Mouse (Mus musculus): ENCODE data around the gene Zfp410. TPM values are rescaled to one million over a fixed set of nuclear protein-coding genes. Genes with fewer than 3 reads are reported as not detected.

Zfp410 gene
- polyA plus RNA-seq, 1 experiment from 2014 or later, result 78.1 TPM

DNA sequence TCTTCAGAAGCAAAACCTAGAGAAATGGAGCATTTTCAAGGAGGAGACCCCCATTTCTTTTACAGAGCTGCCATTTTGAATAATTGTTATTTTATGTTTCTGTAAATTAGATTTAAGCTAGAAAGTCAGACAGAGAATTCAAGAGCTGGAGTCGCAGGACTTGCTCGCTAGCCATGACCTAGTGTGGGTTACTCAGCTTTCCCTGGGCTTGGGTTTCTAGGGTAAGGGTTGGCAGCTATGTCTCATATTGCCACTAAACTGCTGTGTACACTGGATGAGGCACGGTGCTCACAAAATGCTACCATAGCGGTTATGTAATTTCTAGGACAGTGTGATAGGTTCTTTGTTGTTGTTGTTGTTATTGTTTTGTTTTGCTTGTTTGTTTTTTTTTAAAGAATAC, 76.0 kb downstream of the Zfp410 start:
- Histone ChIP-seq H3K27me3 (replicated peaks; ENCODE audit: control insufficient read depth, insufficient read depth, low read length) (no peaks in the 10 kb centered on the region), H3K4me2 (no peak overlapping the region), H3K4me3 (ENCODE audit: low read depth, low read length) (no peak overlapping the region), H3K27ac (ENCODE audit: low read depth, low read length) (no peak overlapping the region), H3K36me3 (ENCODE audit: control insufficient read depth, insufficient read depth, low read length) (no peaks in the 10 kb centered on the region), H3K4me1 (replicated peaks; ENCODE audit: control insufficient read depth, insufficient read depth, low read length) (no peaks in the 10 kb centered on the region), H3K9me3 (ENCODE audit: control insufficient read depth, low read length) (no peaks in the 10 kb centered on the region), H3K9ac (ENCODE audit: low read depth, low read length) (no peak overlapping the region)
- ATAC-seq (replicated peaks; ENCODE audit: low FRiP score), result no peak
- 95% methylated on average over 4 of the region's 4 CpGs for WGBS
- DNase-seq (ENCODE audit: low spot score), result no peak

Other genes starting within 250 kb of the Zfp410 start
- not detected in 2 replicates for gene Acot5, start 247.5 kb upstream of the Zfp410 start, polyA plus RNA-seq (2014; fragmentation: Nextera tagmentation; extraction: Ambion mirVana)
- gene Acot6, start 216.2 kb upstream of the Zfp410 start, polyA plus RNA-seq (2014; fragmentation: Nextera tagmentation; extraction: Ambion mirVana), result 1.0 and 1.4 TPM in 2 replicates
- gene Dnal1, start 202.5 kb upstream of the Zfp410 start, polyA plus RNA-seq (2014; fragmentation: Nextera tagmentation; extraction: Ambion mirVana), result 2.0 and 2.3 TPM in 2 replicates
- 0.27 and 0.53 TPM in 2 replicates for gene Pnma1, start 168.4 kb upstream of the Zfp410 start, polyA plus RNA-seq (2014; fragmentation: Nextera tagmentation; extraction: Ambion mirVana)
- 12.6 and 13.4 TPM in 2 replicates for gene Elmsan1, start 98.0 kb upstream of the Zfp410 start, polyA plus RNA-seq (2014; fragmentation: Nextera tagmentation; extraction: Ambion mirVana)
- 39.5 and 51.2 TPM in 2 replicates for gene Ptgr2, start 31.6 kb upstream of the Zfp410 start, polyA plus RNA-seq (2014; fragmentation: Nextera tagmentation; extraction: Ambion mirVana)
- 43.6 and 51.7 TPM in 2 replicates for gene Coq6, start 44.8 kb downstream of the Zfp410 start, polyA plus RNA-seq (2014; fragmentation: Nextera tagmentation; extraction: Ambion mirVana)
- 4.7 and 4.9 TPM in 2 replicates for gene Fam161b, start 45.0 kb downstream of the Zfp410 start, polyA plus RNA-seq (2014; fragmentation: Nextera tagmentation; extraction: Ambion mirVana)
- 14.0 and 14.1 TPM in 2 replicates for gene Entpd5, start 92.2 kb downstream of the Zfp410 start, polyA plus RNA-seq (2014; fragmentation: Nextera tagmentation; extraction: Ambion mirVana)
- gene Bbof1, start 92.2 kb downstream of the Zfp410 start, polyA plus RNA-seq (2014; fragmentation: Nextera tagmentation; extraction: Ambion mirVana), result 1.0 TPM in 2 replicates
- 20.9 and 25.6 TPM in 2 replicates for gene Rnf113a2, start 100.3 kb downstream of the Zfp410 start, polyA plus RNA-seq (2014; fragmentation: Nextera tagmentation; extraction: Ambion mirVana)
- gene Aldh6a1, start 134.2 kb downstream of the Zfp410 start, polyA plus RNA-seq (2014; fragmentation: Nextera tagmentation; extraction: Ambion mirVana), result 21.5 and 25.7 TPM in 2 replicates
- gene Lin52, start 134.6 kb downstream of the Zfp410 start, polyA plus RNA-seq (2014; fragmentation: Nextera tagmentation; extraction: Ambion mirVana), result 20.2 and 21.7 TPM in 2 replicates